Mouse (Mus musculus) limb, embryonic 14.5 days (tissue): ENCODE measurements around the gene Kcnh1. TPM values are rescaled to one million over a fixed set of nuclear protein-coding genes. Genes with fewer than 3 reads are reported as not detected.

Experiments used
- ATAC-seq: fragments of 200-750 bp; cut with Nextera tagmentation; 2 replicates; pipeline ENCODE4 v1.8.0; 2017; ENCODE audit warnings: low read depth, moderate number of reproducible peaks, moderate TSS enrichment; ENCODE audit not compliant: low FRiP score
- DNase-seq: peaks from one replicate; pipeline ENCODE4 v3.0.0-alpha.2; 2015; ENCODE audit warnings: low spot score
- H3K27ac ChIP-seq: fragments of 300-500 bp; sonication (generic); replicated peaks from 2 replicates; pipeline ENCODE4 v1.5.1; 2014; ENCODE audit warnings: low read depth, mild to moderate bottlenecking, low read length, moderate library complexity, mixed read lengths
- H3K27me3 ChIP-seq: fragments of 300-500 bp; sonication (generic); 2 replicates; pipeline ENCODE4 v1.6.1; 2014; ENCODE audit warnings: low read length, mixed read lengths; ENCODE audit not compliant: control insufficient read depth, insufficient read depth
- H3K36me3 ChIP-seq: fragments of 300-500 bp; sonication (generic); 2 replicates; pipeline ENCODE4 v1.6.1; 2014; ENCODE audit warnings: mild to moderate bottlenecking, low read length, moderate library complexity, mixed read lengths; ENCODE audit not compliant: control insufficient read depth, insufficient read depth
- H3K4me1 ChIP-seq: fragments of 300-500 bp; sonication (generic); 2 replicates; pipeline ENCODE4 v1.6.1; 2014; ENCODE audit warnings: antibody characterized with exemption, low read length, mixed read lengths; ENCODE audit not compliant: control insufficient read depth, insufficient read depth
- H3K4me2 ChIP-seq: fragments of 300-500 bp; sonication (generic); replicated peaks from 2 replicates; pipeline ENCODE4 v1.6.1; 2014; ENCODE audit warnings: low read depth, mild to moderate bottlenecking, low read length, moderate library complexity; ENCODE audit not compliant: severe bottlenecking
- H3K4me3 ChIP-seq: fragments of 300-500 bp; sonication (generic); replicated peaks from 2 replicates; pipeline ENCODE4 v1.5.1; 2014; ENCODE audit warnings: low read length
- H3K9ac ChIP-seq: fragments of 300-500 bp; sonication (generic); 2 replicates; pipeline ENCODE4 v1.6.1; 2014; ENCODE audit warnings: mild to moderate bottlenecking, low read depth, low read length, moderate library complexity; ENCODE audit not compliant: severe bottlenecking
- H3K9me3 ChIP-seq: fragments of 300-500 bp; sonication (generic); 2 replicates; pipeline ENCODE4 v1.6.1; 2016; ENCODE audit warnings: low read length; ENCODE audit not compliant: control insufficient read depth
- POLR2A ChIP-seq: fragments of 200-500 bp; IDR thresholded peaks from 2 replicates; pipeline ENCODE4 v1.8.0; 2012; ENCODE audit warnings: inconsistent platforms, mild to moderate bottlenecking, moderate library complexity, borderline replicate concordance; ENCODE audit not compliant: insufficient read depth, insufficient read length; ENCODE audit errors: extremely low read depth
- WGBS: fragments of 180-500 bp; shearing (Covaris S2); extraction: QIAGEN DNeasy Blood & Tissue Kit; methylation state at CpG from one replicate; pipeline ENCODE4 v1.1.7; 2014; 5-methylcytosine and 5-hydroxymethylcytosine counted together
- polyA plus RNA-seq, 2 experiments: library from polyadenylated mRNA; depleted of rRNA in 1 of 2; stranded (reverse) in 1 of 2; unstranded in 1 of 2; fragments of >200 nt; fragmentation: Nextera tagmentation in 1 of 2; extraction: Ambion mirVana in 1 of 2; gene quantifications; 2 replicates each; pipeline versions ENCODE4 v1.2.1 to v1.2.3; 2012 to 2014

The Kcnh1 gene
- polyA plus RNA-seq, 2 experiments = 0.30 to 0.63 TPM

DNA sequence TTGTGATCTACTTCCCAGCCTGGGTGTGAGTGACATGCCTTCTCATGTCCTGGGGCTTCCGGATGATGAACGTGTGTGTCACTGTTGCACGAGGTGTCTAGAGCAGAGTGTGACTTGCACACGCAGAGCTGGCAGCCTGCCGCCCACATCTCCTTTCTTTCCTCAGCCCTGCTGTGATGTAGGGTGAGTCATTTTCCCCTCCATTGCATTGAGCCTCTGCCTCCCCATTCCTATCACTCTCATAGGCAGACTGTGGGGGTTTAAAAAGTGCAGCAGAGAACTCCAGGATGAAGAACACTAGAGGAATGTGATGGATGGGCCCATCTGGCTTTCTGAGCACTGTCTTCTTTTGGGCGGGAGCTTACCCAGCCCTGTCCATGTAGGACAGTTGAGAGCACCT lies 76.4 kb downstream of the Kcnh1 start:
- Histone ChIP-seq H3K9me3 (no peaks in the 10 kb centered on the region), H3K4me3 (no peak overlapping the region), H3K27me3 (no peaks in the 10 kb centered on the region), H3K36me3 (no peaks in the 10 kb centered on the region), H3K4me1 (no peaks in the 10 kb centered on the region; the same call in 1 of the 2 replicates), H3K9ac (no peak overlapping the region), H3K27ac (no peak overlapping the region), H3K4me2 (no peak overlapping the region)
- no peak for DNase-seq
- no peak for TF ChIP-seq POLR2A
- no peak for ATAC-seq
- 80% methylated on average over 6 of the region's 6 CpGs for WGBS

DNA sequence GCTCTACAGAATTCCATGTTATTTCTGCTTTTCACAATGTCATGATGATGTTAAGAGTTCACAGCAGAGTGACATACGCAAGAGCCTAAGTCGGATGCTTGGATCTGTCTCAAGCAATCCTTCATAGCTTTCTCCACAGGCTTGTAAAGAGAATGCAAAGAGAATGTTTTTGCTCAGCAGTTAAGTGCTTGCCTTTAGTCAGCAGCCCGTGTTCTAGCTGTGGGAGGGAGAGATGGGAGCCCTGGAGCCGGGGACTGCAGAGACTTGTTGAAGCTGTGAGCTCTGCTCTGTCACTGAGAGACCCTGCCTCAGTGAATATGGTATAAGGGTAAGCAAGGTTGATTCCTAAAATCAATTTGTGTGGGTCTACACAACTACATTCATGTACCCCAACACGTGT lies 78.3 kb downstream of the Kcnh1 start:
- Histone ChIP-seq H3K9me3 (no peaks in the 10 kb centered on the region), H3K36me3 (no peaks in the 10 kb centered on the region), H3K4me1 (no peaks in the 10 kb centered on the region; the same call in 1 of the 2 replicates), H3K4me2 (no peak overlapping the region), H3K9ac (no peak overlapping the region), H3K27me3 (no peaks in the 10 kb centered on the region), H3K27ac (no peak overlapping the region), H3K4me3 (no peak overlapping the region)
- ATAC-seq (no peak), DNase-seq (no peak)
- 64% methylated on average over 5 of the region's 5 CpGs for WGBS
- no peak for TF ChIP-seq POLR2A

DNA sequence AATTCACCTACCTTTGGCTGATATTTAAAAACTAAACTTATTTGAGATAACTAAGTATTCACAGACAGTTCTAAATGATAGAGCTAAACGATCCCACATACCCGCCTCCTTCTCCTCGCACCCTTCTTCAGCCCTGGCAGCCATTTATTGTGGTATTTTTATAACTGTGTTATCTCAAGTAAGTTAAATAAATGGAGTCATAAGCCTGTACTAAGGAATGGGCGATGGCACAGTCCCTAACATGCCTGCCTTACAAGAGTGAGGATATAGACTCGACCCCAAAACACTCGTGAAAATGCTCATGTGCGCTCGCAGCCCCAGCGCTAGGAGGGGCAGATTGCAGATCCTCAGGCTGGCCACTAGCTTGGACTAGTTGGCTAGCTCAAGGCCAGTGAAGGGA lies 79.3 kb downstream of the Kcnh1 start:
- WGBS = 82% methylated on average over 9 of the region's 9 CpGs
- H3K27me3 ChIP-seq = no peaks in the 10 kb centered on the region

DNA sequence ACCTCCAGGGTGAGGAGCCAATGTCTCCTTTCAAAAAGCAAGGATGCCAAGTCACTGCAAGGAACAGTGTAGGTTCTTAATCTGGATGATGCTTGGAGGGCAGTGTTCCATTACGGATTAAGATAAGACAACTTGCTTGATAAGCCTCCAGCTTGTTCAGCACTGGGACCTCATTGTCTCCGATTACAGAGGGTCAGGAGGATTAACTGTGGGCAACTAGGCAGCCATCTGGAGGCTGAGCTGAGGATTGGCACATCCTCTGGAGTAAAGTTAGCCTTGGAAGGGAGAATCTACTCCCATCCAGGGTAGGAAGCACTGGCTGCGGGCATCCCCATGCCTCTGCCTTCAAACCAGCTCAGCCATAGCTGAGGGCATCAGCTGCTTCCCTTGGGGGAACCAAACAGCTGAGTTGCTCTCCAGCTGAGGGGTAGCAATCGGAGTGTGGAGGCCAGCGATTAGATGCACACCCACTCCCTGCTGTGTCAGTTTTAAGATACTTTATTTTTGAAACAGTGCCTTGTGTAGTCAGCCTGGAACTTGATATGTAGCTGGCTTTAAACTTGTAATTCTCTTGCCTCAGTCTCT lies 87.3 kb downstream of the Kcnh1 start:
- Histone ChIP-seq H3K4me3 (no peak overlapping the region), H3K27me3 (no peaks in the 10 kb centered on the region), H3K36me3 (no peaks in the 10 kb centered on the region), H3K4me2 (no peak overlapping the region), H3K9ac (no peak overlapping the region), H3K9me3 (no peaks in the 10 kb centered on the region), H3K4me1 (no peaks in the 10 kb centered on the region), H3K27ac (no peak overlapping the region)
- no peak for DNase-seq
- 67% methylated on average over 5 of the region's 5 CpGs for WGBS
- TF ChIP-seq POLR2A = no peak
- no peak for ATAC-seq

More for the DNA sequence above, 79.3 kb downstream of the Kcnh1 start:
- Histone ChIP-seq H3K4me1 (no peaks in the 10 kb centered on the region; the same call in 1 of the 2 replicates), H3K36me3 (no peaks in the 10 kb centered on the region), H3K4me3 (no peak overlapping the region), H3K4me2 (no peak overlapping the region), H3K27ac (no peak overlapping the region), H3K9ac (no peak overlapping the region), H3K9me3 (no peaks in the 10 kb centered on the region)
- DNase-seq (no peak), ATAC-seq (no peak)
- no peak for TF ChIP-seq POLR2A

DNA sequence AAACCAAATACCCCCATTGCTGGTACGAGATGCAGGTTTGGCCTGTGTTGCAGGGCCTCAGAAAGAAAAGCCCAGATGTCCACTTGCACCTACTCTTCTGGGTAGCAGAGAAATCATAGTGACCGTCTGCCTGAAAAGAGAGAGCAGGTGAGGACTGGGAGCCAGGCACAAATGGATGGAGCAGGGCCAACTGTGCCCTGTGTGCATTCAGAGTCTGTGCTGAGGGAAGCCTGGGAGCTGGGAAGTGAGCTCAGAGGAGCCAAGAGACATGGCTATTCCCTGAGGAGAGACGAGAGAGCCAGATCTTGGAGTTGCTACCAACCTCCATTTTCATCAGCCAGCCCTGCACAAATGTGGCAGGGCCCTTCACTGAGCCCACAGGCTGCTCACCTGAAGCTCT lies 93.8 kb downstream of the Kcnh1 start:
- no peak for ATAC-seq
- H3K9me3 ChIP-seq = no peaks in the 10 kb centered on the region
- H3K27ac ChIP-seq = no peak overlapping the region
- no peak overlapping the region for H3K4me3 ChIP-seq
- TF ChIP-seq POLR2A = no peak
- DNase-seq = no peak
- H3K27me3 ChIP-seq = no peaks in the 10 kb centered on the region
- H3K36me3 ChIP-seq = no peaks in the 10 kb centered on the region
- H3K4me1 ChIP-seq = no peaks in the 10 kb centered on the region
- 47% methylated on average over 3 of the region's 3 CpGs for WGBS
- no peak overlapping the region for H3K4me2 ChIP-seq
- H3K9ac ChIP-seq = no peak overlapping the region

DNA sequence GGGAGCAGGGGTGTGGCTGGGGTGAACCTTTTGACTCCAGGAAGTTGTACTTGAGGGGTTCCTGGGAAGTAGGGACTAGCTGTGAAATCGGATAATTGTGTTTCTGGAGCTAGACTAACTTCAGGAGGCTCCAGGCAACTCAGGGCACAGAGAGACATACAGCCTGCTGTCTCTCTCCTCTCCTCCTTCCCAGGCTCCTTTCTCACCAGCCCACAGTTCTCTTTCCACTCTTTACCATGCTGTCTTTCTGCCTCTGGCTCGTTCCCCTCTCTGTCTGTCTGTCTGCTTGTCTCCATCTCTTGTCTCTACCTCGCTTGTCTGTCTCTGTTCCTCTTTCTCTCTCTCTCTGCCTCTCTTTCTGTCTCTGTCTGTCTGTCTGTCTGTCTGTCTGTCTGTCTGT lies 94.4 kb downstream of the Kcnh1 start:
- no peak for DNase-seq
- Histone ChIP-seq H3K4me2 (no peak overlapping the region), H3K27ac (no peak overlapping the region), H3K4me3 (no peak overlapping the region), H3K36me3 (no peaks in the 10 kb centered on the region), H3K4me1 (no peaks in the 10 kb centered on the region), H3K9ac (no peak overlapping the region), H3K27me3 (no peaks in the 10 kb centered on the region), H3K9me3 (no peaks in the 10 kb centered on the region)
- 65% methylated on average over 3 of the region's 3 CpGs for WGBS
- no peak for TF ChIP-seq POLR2A
- ATAC-seq = no peak
